Mouse (Mus musculus): Measurements from ENCODE around the gene Adgb. TPM values are rescaled to one million over a fixed set of nuclear protein-coding genes. Genes with fewer than 3 reads are reported as not detected.
"Not testable (repeated sequence)": the region's sequence is repeated elsewhere in the genome, so short reads cannot be mapped to it uniquely, and the experiment has no call there.

The Adgb gene
- under 1 TPM; 0.23 to 0.25 TPM for total RNA-seq (2021)

DNA sequence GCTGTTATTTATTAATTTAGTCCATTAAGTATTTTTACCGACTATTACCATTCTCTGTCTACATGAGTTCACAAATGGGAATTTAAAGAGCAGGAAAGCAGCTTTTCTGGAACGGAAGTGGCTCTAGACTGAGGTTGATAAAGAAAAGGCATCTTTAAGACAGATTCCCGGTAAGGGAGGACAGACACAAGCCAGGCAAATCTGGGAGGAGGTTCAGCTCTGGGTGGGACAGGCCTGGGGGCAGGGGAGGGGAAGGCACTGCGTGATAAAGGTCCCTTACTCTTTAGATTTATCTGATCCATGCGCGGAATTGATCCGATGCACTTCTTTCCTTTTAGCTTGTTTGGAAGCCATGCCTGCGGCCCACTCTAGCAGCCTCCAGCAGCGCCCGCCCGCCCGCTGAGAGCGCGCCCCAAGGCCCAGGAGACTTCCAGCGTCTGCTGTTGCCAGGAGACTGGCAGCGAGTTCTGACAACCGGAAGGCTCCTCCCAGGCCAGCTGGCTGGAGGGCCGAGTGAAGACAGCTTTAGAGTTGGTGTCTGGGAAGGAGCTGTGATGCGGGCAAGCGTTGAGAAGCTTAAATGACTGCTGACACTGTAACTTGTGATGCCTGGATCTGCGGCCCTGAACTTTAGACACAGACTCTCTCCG is at the start of gene Adgb:
Gene Adgb, minus strand, starts transcription at position 366 of the 650 bp plus-strand sequence.
- intact Hi-C loops (cut with DNase I): no loop called here
- DNase-seq (ENCODE audit: low spot score in 2 of 2): peak; percentile 59 to 78

GRCm38 (mm10) chr10:10480139-10480538 is 8.0 kb upstream of the Adgb start:
- DNase-seq (ENCODE audit: low spot score in 2 of 2): no peak
- intact Hi-C loops (cut with DNase I): no loop called here

DNA sequence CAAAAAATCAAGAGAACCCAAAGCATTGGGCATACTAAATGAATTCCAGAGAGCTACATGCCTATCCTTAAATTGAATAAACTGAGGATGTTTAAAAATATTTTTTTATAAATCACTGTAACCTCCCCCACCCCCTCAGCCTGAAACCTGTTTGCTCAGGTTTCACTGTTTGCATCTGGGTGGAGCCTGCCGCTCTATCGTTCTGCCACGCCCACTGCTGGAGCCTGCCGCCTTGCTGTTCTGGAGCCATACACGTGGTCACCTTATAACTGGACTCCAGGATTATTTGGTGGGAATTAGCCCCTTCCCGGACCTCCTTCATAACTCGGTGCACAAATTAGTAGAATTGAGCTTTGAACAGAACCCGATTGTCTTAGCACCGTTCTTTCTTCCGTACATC is 5.3 kb upstream of the Adgb start:
- intact Hi-C loops (cut with DNase I); DNase-seq (ENCODE audit: low spot score in 2 of 2): not testable (repeated sequence)

GRCm38 (mm10) chr10:10476956-10477355 is 4.8 kb upstream of the Adgb start:
- no peak for DNase-seq (ENCODE audit: low spot score in 2 of 2)

DNA sequence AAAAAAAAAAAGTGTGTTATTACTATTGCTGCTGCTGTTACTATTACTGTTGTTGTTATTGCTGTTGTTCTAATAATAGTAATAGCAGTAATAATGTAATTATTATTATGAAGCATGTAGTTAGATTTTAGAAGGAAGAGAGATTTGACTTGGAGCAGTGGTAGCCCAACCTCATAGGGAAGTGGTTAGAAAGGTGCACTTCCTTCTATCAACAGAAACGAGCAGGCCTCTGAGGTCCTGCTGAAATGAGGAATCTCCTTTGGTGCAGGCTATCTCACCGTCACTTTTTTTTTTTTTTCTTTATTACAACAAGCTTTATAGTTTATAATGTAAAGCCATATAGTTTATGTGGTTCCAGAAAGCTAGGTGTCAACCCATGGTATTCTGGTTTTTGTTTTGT is 4.4 kb upstream of the Adgb start:
- intact Hi-C loops (cut with DNase I): no loop called here
- no peak for DNase-seq (ENCODE audit: low spot score in 2 of 2)

More at GRCm38 (mm10) chr10:10476956-10477355, 4.8 kb upstream of the Adgb start:
- intact Hi-C loops (cut with DNase I): no loop called here

DNA sequence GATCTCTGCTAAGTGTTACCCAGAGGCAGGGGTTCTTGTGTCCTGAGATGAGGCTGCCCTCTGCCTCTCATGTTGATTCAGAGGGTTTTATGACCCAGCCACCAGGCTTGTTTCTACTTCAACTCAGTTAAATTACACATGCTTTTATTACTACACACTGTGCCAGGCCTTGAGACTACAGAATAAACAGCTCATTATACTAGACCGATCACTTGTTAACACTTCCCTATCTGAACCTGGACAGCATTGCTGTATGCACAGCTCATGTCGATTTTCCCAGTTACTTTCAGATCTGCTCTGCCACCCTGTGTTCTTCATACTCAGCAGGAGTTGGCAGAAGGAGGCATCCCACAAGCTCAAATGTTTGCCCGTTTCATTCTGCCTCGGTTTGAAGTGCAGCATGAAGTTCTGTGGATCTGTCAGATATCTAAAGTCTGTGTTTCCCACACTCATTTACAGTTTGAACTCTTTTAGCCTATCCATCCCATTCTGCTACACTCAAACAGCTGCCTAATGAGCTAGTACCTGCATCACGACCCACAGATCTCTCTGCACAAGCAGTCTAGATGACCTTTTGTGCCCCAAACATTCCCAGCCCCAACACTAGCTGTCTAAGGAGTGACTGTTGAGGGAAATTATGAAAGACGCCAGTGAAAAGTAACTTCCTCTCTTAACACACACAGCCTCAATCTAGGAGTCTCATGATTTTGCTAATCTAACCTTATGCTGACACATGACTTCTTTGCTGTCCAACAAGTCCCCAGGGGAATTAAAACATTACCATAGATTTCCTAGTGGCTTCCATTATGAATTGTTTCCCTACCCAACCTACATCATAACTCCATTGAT is 3.2 kb downstream of the Adgb start:
- DNase-seq (ENCODE audit: low spot score in 2 of 2): peak in 1 of 2 experiments; percentile 34
- intact Hi-C loops (cut with DNase I): no loop called here

- intact Hi-C loops (cut with DNase I): no loop called here
- no peak for DNase-seq (ENCODE audit: low spot score in 2 of 2)
Measured at GRCm38 (mm10) chr10:10460113-10460512, 12.0 kb downstream of the Adgb start.

- DNase-seq (ENCODE audit: low spot score in 2 of 2): no peak
- intact Hi-C loops (cut with DNase I): no loop called here
Measured at GRCm38 (mm10) chr10:10456991-10457390, 15.1 kb downstream of the Adgb start.

GRCm38 (mm10) chr10:10449067-10449466 is 23.1 kb downstream of the Adgb start:
- intact Hi-C loops (cut with DNase I): no loop called here
- no peak for DNase-seq (ENCODE audit: low spot score in 2 of 2)

- no peak for DNase-seq (ENCODE audit: low spot score in 2 of 2)
- intact Hi-C loops (cut with DNase I): no loop called here
Measured at GRCm38 (mm10) chr10:10444841-10445466, 27.2 kb downstream of the Adgb start.

DNA sequence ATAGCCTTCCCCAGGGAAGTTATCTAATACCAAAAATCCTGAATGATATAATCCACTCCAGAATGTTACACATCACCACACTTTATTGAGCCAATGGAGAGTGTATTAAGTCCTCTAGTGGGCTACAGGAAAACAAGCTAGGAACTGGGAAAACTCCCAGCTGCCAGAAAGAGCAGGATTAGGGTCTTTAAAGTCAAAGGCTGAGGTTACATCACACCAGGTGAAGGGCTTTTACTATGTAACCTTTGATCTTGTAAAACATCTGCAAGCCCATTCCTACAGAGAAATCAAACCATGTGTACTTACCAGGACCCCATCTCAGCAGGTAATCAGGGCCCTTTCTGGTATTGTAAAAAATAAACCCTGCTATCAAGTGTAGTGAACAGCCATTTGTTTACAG is 28.6 kb downstream of the Adgb start:
- intact Hi-C loops (cut with DNase I): no loop called here
- DNase-seq (ENCODE audit: low spot score in 2 of 2): no peak

DNA sequence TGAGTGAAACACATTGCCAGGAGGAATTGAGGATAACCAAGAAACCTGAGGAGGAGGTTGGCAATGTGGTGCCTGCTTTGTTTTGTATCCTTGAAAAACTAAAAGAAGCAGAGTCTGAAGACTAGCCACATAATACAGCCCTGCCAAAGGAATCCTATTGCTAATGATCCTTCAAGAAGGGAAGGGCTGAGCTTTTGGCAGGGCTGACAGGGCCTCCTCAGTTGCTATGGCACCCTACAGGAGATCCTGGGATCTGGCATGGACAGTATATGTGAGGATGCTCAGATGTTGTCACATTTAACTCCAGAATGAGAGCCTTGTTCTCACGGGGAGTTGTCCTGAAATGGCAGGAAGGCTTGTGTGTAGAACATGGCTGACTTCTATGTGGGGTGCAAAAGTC is 37.1 kb downstream of the Adgb start:
- DNase-seq (ENCODE audit: low spot score in 2 of 2): no peak
- intact Hi-C loops (cut with DNase I): no loop called here

GRCm38 (mm10) chr10:10429635-10430034 is 42.5 kb downstream of the Adgb start:
- intact Hi-C loops (cut with DNase I): no loop called here
- no peak for DNase-seq (ENCODE audit: low spot score in 2 of 2)

- intact Hi-C loops (cut with DNase I): no loop called here
- DNase-seq (ENCODE audit: low spot score in 2 of 2): no peak
Measured at GRCm38 (mm10) chr10:10429032-10429431, 43.1 kb downstream of the Adgb start.

DNA sequence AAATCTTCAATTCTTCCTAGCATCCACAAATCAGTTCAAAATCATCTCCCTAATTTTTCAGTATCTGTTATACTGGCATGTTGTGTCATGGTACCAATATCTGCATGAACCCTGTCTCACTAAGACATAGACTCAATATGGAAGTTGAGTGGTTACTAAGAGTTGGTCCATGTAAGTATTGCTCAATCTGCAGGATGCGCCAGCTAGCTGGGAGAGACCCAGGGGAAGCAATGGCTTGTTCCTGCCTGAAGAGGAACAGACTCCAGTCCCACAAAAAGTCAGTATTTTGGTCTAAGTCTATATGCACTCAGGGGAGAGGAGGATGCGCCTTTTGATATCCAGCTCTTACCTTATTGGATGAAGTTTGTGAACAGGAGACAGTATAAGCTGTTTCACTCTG is 47.7 kb downstream of the Adgb start:
- intact Hi-C loops (cut with DNase I): no loop called here
- DNase-seq (ENCODE audit: low spot score in 2 of 2): no peak

- no peak for DNase-seq (ENCODE audit: low spot score in 2 of 2)
- intact Hi-C loops (cut with DNase I): no loop called here
Measured at GRCm38 (mm10) chr10:10411046-10411445, 61.1 kb downstream of the Adgb start.

DNA sequence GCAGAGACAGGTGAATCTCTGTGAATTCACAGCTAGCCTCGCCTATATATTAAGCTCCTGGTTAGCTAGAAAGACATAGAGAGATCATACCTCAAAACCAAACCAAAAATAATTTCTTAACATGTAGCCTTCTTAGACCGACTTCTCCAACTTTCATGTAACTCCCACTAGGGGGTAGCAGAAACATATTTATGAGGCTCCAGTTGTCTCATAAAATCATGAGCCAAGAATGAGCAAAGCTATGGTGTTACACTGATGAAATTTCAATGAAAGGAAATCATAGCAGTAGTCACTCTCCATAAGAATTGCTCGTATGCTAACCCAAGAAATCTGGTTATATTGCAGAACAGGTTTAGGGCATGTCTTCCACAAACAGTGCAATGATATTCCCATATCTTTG is 64.0 kb downstream of the Adgb start:
- DNase-seq (ENCODE audit: low spot score in 2 of 2): peak; percentile 25 to 75
- intact Hi-C loops (cut with DNase I): loop anchor here (1.0 to 5.0 kb wide), 4 partner anchors 150 to 769 kb away; partner anchors contain the start of genes Grm1 and Rab32

GRCm38 (mm10) chr10:10395784-10396481 is 76.2 kb downstream of the Adgb start:
- intact Hi-C loops (cut with DNase I): no loop called here
- no peak for DNase-seq (ENCODE audit: low spot score in 2 of 2)

- intact Hi-C loops (cut with DNase I): no loop called here
- no peak for DNase-seq (ENCODE audit: low spot score in 2 of 2)
Measured at GRCm38 (mm10) chr10:10374629-10375028, 97.5 kb downstream of the Adgb start.

- intact Hi-C loops (cut with DNase I): no loop called here
- DNase-seq (ENCODE audit: low spot score in 2 of 2): no peak
Measured at GRCm38 (mm10) chr10:10364025-10364424, 108.1 kb downstream of the Adgb start.
